Mouse (Mus musculus): Measurements from ENCODE around the gene Fam228a.
"Not testable (repeated sequence)": the region's sequence is repeated elsewhere in the genome, so short reads cannot be mapped to it uniquely, and the experiment has no call there.

The Fam228a gene

GRCm38 (mm10) chr12:4738031-4738576 is at the start of gene Fam228a:
Gene Fam228a (minus strand): TSS chr12:4738430.
- DNase-seq (ENCODE audit: inconsistent ontology term): no peak

- no peak for DNase-seq (ENCODE audit: inconsistent ontology term)
Observed at GRCm38 (mm10) chr12:4784466-4784865, 46.2 kb upstream of the Fam228a start.

GRCm38 (mm10) chr12:4783598-4783997 is 45.4 kb upstream of the Fam228a start:
- no peak for DNase-seq (ENCODE audit: inconsistent ontology term)

GRCm38 (mm10) chr12:4781725-4782404 is 43.6 kb upstream of the Fam228a start:
- not testable (repeated sequence) for DNase-seq (ENCODE audit: inconsistent ontology term)

GRCm38 (mm10) chr12:4781270-4781669 is 43.0 kb upstream of the Fam228a start:
- DNase-seq (ENCODE audit: inconsistent ontology term): no peak

- no peak for DNase-seq (ENCODE audit: inconsistent ontology term)
Observed at GRCm38 (mm10) chr12:4780245-4780644, 42.0 kb upstream of the Fam228a start.

- no peak for DNase-seq (ENCODE audit: inconsistent ontology term)
Observed at GRCm38 (mm10) chr12:4777734-4778133, 39.5 kb upstream of the Fam228a start.

- DNase-seq (ENCODE audit: inconsistent ontology term): no peak
Observed at GRCm38 (mm10) chr12:4775588-4775949, 37.3 kb upstream of the Fam228a start.

- DNase-seq (ENCODE audit: inconsistent ontology term): no peak
Observed at GRCm38 (mm10) chr12:4774895-4775587, 36.8 kb upstream of the Fam228a start.

GRCm38 (mm10) chr12:4769333-4769723 is 31.1 kb upstream of the Fam228a start:
- no peak for DNase-seq (ENCODE audit: inconsistent ontology term)

GRCm38 (mm10) chr12:4768492-4769332 is 30.5 kb upstream of the Fam228a start, which contains the start of the genes Pfn4 and Fam228b:
Gene Pfn4 (plus strand): TSS chr12:4769022.
Gene Fam228b (minus strand): TSS chr12:4769267.
- DNase-seq (ENCODE audit: inconsistent ontology term): peak; percentile 97

GRCm38 (mm10) chr12:4757060-4757459 is 18.8 kb upstream of the Fam228a start:
- DNase-seq (ENCODE audit: inconsistent ontology term): no peak

- DNase-seq (ENCODE audit: inconsistent ontology term): peak; percentile 96
Observed at GRCm38 (mm10) chr12:4754451-4754850, 16.2 kb upstream of the Fam228a start.

GRCm38 (mm10) chr12:4744486-4744885 is 6.3 kb upstream of the Fam228a start:
- DNase-seq (ENCODE audit: inconsistent ontology term): no peak

- no peak for DNase-seq (ENCODE audit: inconsistent ontology term)
Observed at GRCm38 (mm10) chr12:4742183-4742582, 4.0 kb upstream of the Fam228a start.

- DNase-seq (ENCODE audit: inconsistent ontology term): peak; percentile 2
Observed at GRCm38 (mm10) chr12:4740823-4741222, 2.6 kb upstream of the Fam228a start.

- DNase-seq (ENCODE audit: inconsistent ontology term): no peak
Observed at GRCm38 (mm10) chr12:4732332-4732731, 5.9 kb downstream of the Fam228a start.

GRCm38 (mm10) chr12:4731629-4732028 is 6.6 kb downstream of the Fam228a start:
- no peak for DNase-seq (ENCODE audit: inconsistent ontology term)

- DNase-seq (ENCODE audit: inconsistent ontology term): no peak
Observed at GRCm38 (mm10) chr12:4729165-4729564, 9.1 kb downstream of the Fam228a start.

- no peak for DNase-seq (ENCODE audit: inconsistent ontology term)
Observed at GRCm38 (mm10) chr12:4719762-4720754, 18.2 kb downstream of the Fam228a start.
